Mouse (Mus musculus) megakaryocyte progenitor cell, adult 5-6 weeks (primary cell): ENCODE data around the gene Fmo4. TPM values are rescaled to one million over a fixed set of nuclear protein-coding genes. Genes with fewer than 3 reads are reported as not detected.
A peak's percentile ranks its signal among the peaks of the same experiment; 100 is the strongest.
"Not testable (repeated sequence)": the region's sequence is repeated elsewhere in the genome, so short reads cannot be mapped to it uniquely, and the experiment has no call there.

Experiments
- ATAC-seq: replicated peaks from 2 replicates; pipeline ENCODE4 v1.8.0; 2016; ENCODE audit warnings: mild to moderate bottlenecking, moderate TSS enrichment, inconsistent platforms; ENCODE audit not compliant: poor library complexity
- total RNA-seq, 2 experiments: library from RNA; stranded (forward) in 1 of 2; stranded (reverse) in 1 of 2; fragments of 157-497, 149-512 nt in 1 of 2; fragments of 200-1000 nt in 1 of 2; gene quantifications; 2 replicates each; pipeline versions ENCODE4 v1.2.3 to v1.2.4; 2015 to 2017

Fmo4 gene
- total RNA-seq, 2 experiments from 2014 or later, result not detected

- ATAC-seq, result no peak
These were observed 17.3 kb downstream of the Fmo4 start for GRCm38 (mm10) chr1:162796441-162796840.

GRCm38 (mm10) chr1:162792306-162793044 lies 21.3 kb downstream of the Fmo4 start:
- no peak for ATAC-seq

GRCm38 (mm10) chr1:162785222-162785621 lies 28.6 kb downstream of the Fmo4 start:
- no peak for ATAC-seq

- ATAC-seq, result no peak
These were observed 30.0 kb downstream of the Fmo4 start for GRCm38 (mm10) chr1:162783669-162784248.

GRCm38 (mm10) chr1:162781035-162781434 lies 32.7 kb downstream of the Fmo4 start:
- not testable (repeated sequence) for ATAC-seq

- ATAC-seq, result no peak
These were observed 35.7 kb downstream of the Fmo4 start for GRCm38 (mm10) chr1:162777943-162778538.

GRCm38 (mm10) chr1:162773661-162774060 lies 40.1 kb downstream of the Fmo4 start:
- ATAC-seq, result no peak

- ATAC-seq, result no peak
These were observed 42.0 kb downstream of the Fmo4 start for GRCm38 (mm10) chr1:162771617-162772360.

GRCm38 (mm10) chr1:162752009-162752408 lies 61.8 kb downstream of the Fmo4 start:
- no peak for ATAC-seq

GRCm38 (mm10) chr1:162749607-162750006 lies 64.2 kb downstream of the Fmo4 start:
- no peak for ATAC-seq

GRCm38 (mm10) chr1:162748761-162749160 lies 65.0 kb downstream of the Fmo4 start:
- ATAC-seq, result peak; percentile 48

Other genes starting within 250 kb of the Fmo4 start
- 39.8 and 41.7 TPM in 2 replicates for gene Vamp4, start 243.5 kb downstream of the Fmo4 start, total RNA-seq (2015)
- 21.7 and 25.9 TPM in 2 replicates for gene Vamp4, start 243.5 kb downstream of the Fmo4 start, total RNA-seq (2017)
- gene Myoc, start 174.8 kb downstream of the Fmo4 start, total RNA-seq (2015), result not detected in 2 replicates
- gene Myoc, start 174.8 kb downstream of the Fmo4 start, total RNA-seq (2017), result not detected in 2 replicates
- not detected in 2 replicates for gene Myocos, start 155.8 kb downstream of the Fmo4 start, total RNA-seq (2015)
- not detected in 2 replicates for gene Myocos, start 155.8 kb downstream of the Fmo4 start, total RNA-seq (2017)
- gene Prrc2c, start 73.4 kb downstream of the Fmo4 start, total RNA-seq (2015), result 221 and 254 TPM in 2 replicates
- 97.3 and 159 TPM in 2 replicates for gene Prrc2c, start 73.4 kb downstream of the Fmo4 start, total RNA-seq (2017)
- not detected in 2 replicates for gene Fmo1, start 52.6 kb upstream of the Fmo4 start, total RNA-seq (2015)
- gene Fmo1, start 52.6 kb upstream of the Fmo4 start, total RNA-seq (2017), result not detected in 2 replicates
- not detected in 2 replicates for gene Fmo2, start 84.8 kb upstream of the Fmo4 start, total RNA-seq (2015)
- not detected in 2 replicates for gene Fmo2, start 84.8 kb upstream of the Fmo4 start, total RNA-seq (2017)
- not detected in 2 replicates for gene Fmo6, start 123.5 kb upstream of the Fmo4 start, total RNA-seq (2015)
- not detected in 2 replicates for gene Fmo6, start 123.5 kb upstream of the Fmo4 start, total RNA-seq (2017)
- not detected in 2 replicates for gene Fmo3, start 170.6 kb upstream of the Fmo4 start, total RNA-seq (2015)
- gene Fmo3, start 170.6 kb upstream of the Fmo4 start, total RNA-seq (2017), result not detected in 2 replicates